Mouse (Mus musculus) ovary, postnatal 14 days (tissue): Measurements from ENCODE around the gene Galnt3.

Experiments
- DNase-seq: peaks from one replicate; pipeline ENCODE4 v3.0.0; 2022; ENCODE audit warnings: low spot score

The Galnt3 gene

DNA sequence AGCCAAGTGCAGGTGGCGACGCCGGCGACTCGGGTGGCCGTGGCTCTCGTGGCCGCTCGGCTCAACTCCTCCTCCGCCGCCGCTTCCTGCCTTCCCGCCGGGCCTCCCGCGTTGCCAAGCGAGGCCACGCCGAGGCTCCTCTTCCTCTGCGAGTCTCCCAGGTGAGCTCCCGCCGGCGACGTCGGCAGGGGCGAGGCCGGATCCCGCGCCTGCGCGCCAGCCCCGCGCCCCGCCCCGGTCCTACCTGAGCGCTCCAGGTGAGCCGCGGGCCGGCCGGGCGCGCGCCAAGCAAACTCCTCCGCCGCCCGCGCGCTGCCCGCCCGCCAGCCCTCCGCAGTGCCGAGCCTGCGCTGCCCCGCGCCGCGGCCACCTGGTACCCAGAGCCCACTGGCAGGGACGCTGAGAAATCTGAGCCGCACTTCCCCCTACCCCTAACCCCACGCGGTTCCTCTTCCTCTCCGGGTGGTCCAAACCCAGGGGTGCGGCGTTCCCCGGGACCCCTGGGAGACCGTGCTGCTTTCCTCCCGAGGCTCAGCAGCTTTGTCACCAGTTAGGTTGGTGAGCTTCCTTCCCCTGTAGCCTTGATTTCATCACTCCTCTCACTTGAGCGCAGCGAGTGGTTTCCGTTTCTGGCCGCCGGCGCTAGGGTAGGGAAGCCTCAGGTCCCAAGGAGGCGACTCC lies at the start of gene Galnt3:
Galnt3 (minus strand) TSS at position 404 of the 681 bp plus-strand sequence.
- DNase-seq: peak; percentile 26

GRCm38 (mm10) chr2:66173134-66173533 lies 48.3 kb upstream of the Galnt3 start:
- DNase-seq: no peak

GRCm38 (mm10) chr2:66171643-66172042 lies 46.8 kb upstream of the Galnt3 start:
- DNase-seq: no peak

GRCm38 (mm10) chr2:66170721-66171120 lies 45.9 kb upstream of the Galnt3 start:
- no peak for DNase-seq

GRCm38 (mm10) chr2:66165025-66165424 lies 40.2 kb upstream of the Galnt3 start:
- no peak for DNase-seq

- no peak for DNase-seq
Measured at GRCm38 (mm10) chr2:66158140-66158915, 33.5 kb upstream of the Galnt3 start.

DNA sequence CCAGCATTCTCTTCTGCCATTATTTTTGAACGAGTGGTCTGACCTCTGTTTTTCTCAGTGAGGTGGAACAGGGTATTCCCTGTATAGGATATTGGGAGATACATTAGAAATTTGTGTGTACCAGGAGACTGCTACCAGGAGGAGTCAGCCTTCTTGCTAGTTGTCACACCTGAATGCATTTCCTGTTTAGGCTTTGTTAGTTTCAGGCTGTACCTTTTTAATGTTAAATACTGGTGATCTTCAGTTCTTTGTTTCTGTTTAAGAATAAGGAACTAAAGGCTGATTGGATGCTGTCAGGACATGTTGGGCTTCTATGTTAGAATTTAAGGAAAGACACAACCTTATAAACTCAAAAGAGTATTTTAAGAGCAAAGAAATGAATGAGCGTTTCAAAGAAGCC lies 26.6 kb upstream of the Galnt3 start:
- no peak for DNase-seq

GRCm38 (mm10) chr2:66150531-66150930 lies 25.7 kb upstream of the Galnt3 start:
- no peak for DNase-seq

- DNase-seq: no peak
Measured at GRCm38 (mm10) chr2:66148654-66149230, 23.9 kb upstream of the Galnt3 start.

- no peak for DNase-seq
Measured at GRCm38 (mm10) chr2:66146473-66146872, 21.7 kb upstream of the Galnt3 start.

DNA sequence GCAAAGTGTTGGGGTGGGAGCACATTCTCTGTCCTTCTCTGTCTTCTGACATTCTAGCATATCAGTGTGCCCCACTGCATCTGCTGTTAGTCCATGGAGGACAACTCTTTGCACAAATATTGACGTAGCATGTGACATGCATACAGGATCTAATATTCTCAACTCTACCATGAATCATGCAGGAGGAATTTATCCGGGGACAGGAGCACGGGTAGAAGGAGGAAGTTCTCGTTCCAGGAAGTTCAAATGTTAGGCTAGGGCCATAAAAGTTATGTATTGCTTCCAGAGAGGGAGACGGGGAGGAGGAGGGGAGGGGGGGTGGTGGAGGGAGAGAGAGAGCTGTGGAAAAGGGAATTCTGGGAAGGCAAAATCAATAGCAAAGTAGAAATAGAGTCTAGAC lies 20.0 kb upstream of the Galnt3 start:
- DNase-seq: no peak

DNA sequence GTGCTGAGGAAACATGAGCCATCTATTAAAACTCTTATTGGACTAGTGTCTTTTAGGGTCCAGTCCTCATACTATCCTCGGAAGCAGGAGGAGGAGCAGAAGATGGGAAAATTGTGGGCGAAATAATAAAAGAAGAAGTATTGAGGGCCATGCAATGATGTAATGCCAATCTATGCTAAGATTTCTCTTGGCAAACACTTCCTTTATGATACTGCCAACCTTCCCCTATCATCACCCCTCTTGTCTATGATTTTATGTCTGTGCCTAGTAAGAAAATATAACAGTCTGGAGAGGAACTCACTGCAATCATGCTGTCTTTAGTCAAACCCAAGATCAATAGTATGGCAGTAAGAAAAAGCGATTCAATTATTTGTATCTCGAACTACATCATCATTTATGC lies 18.5 kb upstream of the Galnt3 start:
- no peak for DNase-seq

- DNase-seq: no peak
Measured at GRCm38 (mm10) chr2:66142711-66143110, 17.9 kb upstream of the Galnt3 start.

DNA sequence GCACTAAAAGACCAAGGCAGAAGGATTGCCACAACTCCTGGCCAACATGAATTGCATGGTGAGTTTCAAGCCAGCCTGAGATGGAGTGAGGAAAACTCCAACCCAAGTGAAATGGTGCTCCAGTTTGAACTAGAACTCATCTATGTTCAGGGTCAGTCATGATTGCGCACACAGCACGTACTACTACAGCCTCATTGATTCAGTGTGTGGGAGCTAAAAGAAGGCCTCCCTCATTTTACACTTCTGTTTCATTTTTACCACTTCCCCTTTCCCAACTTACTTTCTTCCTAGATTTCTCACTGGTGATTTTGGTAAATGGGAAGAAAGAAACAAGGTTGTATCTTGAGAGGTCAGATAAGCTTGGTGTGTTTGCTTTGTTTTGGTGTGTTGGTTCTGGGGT lies 17.5 kb upstream of the Galnt3 start:
- no peak for DNase-seq

DNA sequence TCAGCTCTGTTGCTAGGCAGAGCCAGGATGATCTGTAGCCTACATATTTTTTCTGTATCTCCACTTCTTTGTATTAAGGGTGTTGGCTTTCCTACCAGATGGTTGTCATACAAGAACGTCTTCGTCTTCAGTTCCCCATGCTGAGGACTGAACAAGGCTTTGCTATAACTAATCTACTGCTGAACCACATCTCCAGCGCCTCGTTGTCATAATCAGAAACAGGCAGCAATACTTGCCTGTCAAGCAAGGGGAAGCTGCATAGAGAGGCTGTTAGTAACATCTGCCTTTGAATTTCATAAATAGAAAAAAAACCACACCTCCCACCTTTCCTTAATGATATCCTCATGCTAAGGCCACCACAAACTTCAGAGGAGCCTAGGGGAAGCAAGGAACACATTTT lies 15.5 kb upstream of the Galnt3 start:
- no peak for DNase-seq

DNA sequence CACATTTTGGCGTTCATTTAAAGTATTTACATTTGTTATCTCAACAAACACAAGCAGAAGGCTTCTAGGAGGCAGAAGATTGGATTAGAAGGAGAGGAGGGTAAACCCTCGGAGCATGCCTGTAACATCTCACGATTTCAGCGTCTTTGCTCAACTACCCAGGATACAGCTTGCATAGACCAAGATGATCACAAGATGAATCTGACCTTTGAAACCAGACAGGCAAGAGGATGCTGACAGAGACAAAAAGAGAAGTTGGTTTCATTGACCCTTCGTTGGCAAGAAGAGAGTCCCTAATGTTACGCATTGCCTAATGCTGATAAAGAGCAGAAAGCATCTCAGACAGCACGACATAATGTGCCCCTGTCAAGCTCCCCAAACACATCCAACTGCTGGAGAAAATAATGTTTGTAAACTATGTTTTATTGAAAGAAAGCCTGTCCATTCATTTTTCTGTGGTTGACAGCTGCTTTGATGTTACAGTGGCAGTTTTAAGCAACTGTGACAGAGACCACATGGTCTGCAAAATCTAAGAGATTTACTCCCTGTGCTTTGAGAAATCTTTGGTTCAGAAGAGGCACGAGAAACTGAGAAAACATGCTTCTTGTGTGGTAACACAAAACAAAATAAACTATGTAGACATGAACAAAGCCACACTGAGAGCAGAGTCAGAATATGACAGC lies 7.2 kb upstream of the Galnt3 start:
- DNase-seq: no peak

GRCm38 (mm10) chr2:66128941-66129340 lies 4.1 kb upstream of the Galnt3 start:
- DNase-seq: no peak

- no peak for DNase-seq
Measured at GRCm38 (mm10) chr2:66127541-66127940, 2.7 kb upstream of the Galnt3 start.

DNA sequence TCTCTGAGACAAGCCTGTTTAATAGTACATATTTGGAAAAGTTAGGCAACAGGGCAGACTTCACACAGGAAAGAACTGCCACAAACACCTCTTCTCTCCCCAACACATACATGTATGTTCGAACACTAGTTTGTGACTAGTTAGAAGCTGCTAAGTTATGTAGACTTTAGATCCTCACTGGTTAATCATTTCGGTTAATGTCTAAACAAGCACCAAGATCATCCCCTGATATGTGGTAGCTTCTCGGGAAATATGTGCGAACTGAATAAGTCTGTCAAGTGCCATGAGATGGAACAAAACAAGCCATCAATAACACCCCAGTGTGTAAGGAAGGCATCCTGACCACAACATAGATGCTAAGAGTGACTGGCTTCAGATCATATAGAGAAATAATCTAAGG lies 2.1 kb upstream of the Galnt3 start:
- no peak for DNase-seq

DNA sequence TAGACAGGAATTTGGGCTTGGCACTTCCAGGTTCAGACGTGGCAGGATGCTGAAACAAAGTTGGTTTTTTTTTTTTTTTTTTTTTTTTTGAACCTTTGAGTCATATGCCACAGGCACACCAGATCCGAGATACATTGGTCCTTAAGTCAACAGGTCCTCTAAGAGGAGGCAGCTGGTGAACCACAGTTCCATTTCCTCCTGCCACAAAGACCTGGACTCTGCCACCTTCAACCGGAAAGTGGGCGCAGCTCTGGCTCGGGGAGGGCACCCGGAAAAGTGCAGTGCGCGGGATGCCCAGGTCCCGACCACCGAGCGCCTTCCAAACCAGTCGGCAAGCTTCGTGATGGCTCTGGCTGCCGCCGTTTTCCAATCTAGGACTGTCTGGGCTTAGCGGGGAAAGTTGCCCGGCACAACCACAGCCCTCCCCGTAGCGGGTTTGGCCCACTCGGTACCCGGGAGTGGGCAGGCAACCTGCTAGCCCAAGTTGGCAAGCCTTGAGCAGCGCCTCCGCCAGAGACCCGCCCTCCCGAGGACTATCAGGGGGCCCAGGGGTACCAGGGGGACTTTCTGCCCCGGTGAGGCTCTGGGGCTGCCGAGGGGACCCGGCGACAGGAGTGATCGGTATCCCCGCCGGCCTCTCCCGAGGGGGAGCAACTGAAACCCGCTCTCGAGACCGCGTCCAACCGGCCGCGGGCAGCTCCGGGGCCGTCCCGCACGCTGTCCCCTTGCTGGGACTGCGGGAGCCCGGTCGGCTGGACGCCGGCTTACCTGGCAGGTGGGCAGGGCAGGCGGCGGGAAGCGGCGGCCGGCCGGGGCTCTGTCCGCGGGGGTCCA lies 821 bp downstream of the Galnt3 start:
- peak; percentile 8 for DNase-seq

GRCm38 (mm10) chr2:66117686-66118085 lies 7.1 kb downstream of the Galnt3 start:
- DNase-seq: no peak
